Mouse (Mus musculus): ENCODE results near the gene Lrrk1. TPM values are rescaled to one million over a fixed set of nuclear protein-coding genes. Genes with fewer than 3 reads are reported as not detected.

Lrrk1 gene
- polyA plus RNA-seq, 1 experiment from 2014 or later: 16.7 TPM

- H3K27me3 ChIP-seq (ENCODE audit: insufficient read depth, low read length): no peaks in the 10 kb centered on the region
- 85% methylated on average over 10 of the region's 10 CpGs for WGBS
- H3K27ac ChIP-seq (ENCODE audit: low read length): no peak overlapping the region
- no peak for ATAC-seq (ENCODE audit: low FRiP score, low TSS enrichment)
- no peaks in the 10 kb centered on the region for H3K9me3 ChIP-seq (ENCODE audit: low read length)
- no peak overlapping the region for H3K4me2 ChIP-seq (replicated peaks; ENCODE audit: low read depth, low read length)
- no peak overlapping the region for H3K4me3 ChIP-seq (ENCODE audit: low read length)
- no peaks in the 10 kb centered on the region for H3K36me3 ChIP-seq (ENCODE audit: insufficient read depth, low read length)
- no peak overlapping the region for H3K9ac ChIP-seq (replicated peaks; ENCODE audit: low read length)
- peaks cover 10% of the 10 kb centered on the region for H3K4me1 ChIP-seq (ENCODE audit: insufficient read depth, low read length)
Observed at GRCm38 (mm10) chr7:66180711-66181365, 207.3 kb downstream of the Lrrk1 start.

GRCm38 (mm10) chr7:66180260-66180659 lies 207.9 kb downstream of the Lrrk1 start:
- H3K9ac ChIP-seq (replicated peaks; ENCODE audit: low read length): no peak overlapping the region
- no peaks in the 10 kb centered on the region for H3K9me3 ChIP-seq (ENCODE audit: low read length)
- peaks cover 10% of the 10 kb centered on the region for H3K4me1 ChIP-seq (ENCODE audit: insufficient read depth, low read length)
- WGBS: 70% methylated on average over 3 of the region's 3 CpGs
- no peak for ATAC-seq (ENCODE audit: low FRiP score, low TSS enrichment)
- no peak overlapping the region for H3K4me2 ChIP-seq (replicated peaks; ENCODE audit: low read depth, low read length)
- no peak overlapping the region for H3K4me3 ChIP-seq (ENCODE audit: low read length)
- no peaks in the 10 kb centered on the region for H3K27me3 ChIP-seq (ENCODE audit: insufficient read depth, low read length)
- H3K27ac ChIP-seq (ENCODE audit: low read length): no peak overlapping the region
- no peaks in the 10 kb centered on the region for H3K36me3 ChIP-seq (ENCODE audit: insufficient read depth, low read length)

- Histone ChIP-seq H3K9ac (replicated peaks; ENCODE audit: low read length) (no peak overlapping the region), H3K27ac (ENCODE audit: low read length) (no peak overlapping the region), H3K36me3 (ENCODE audit: insufficient read depth, low read length) (peaks cover under 1% of the 10 kb centered on the region; the same call in 1 of the 2 replicates), H3K4me2 (replicated peaks; ENCODE audit: low read depth, low read length) (no peak overlapping the region), H3K4me3 (ENCODE audit: low read length) (no peak overlapping the region), H3K9me3 (ENCODE audit: low read length) (no peaks in the 10 kb centered on the region), H3K27me3 (ENCODE audit: insufficient read depth, low read length) (no peaks in the 10 kb centered on the region), H3K4me1 (ENCODE audit: insufficient read depth, low read length) (peaks cover 10% of the 10 kb centered on the region)
- no peak for ATAC-seq (ENCODE audit: low FRiP score, low TSS enrichment)
- WGBS: 79% methylated on average over 7 of the region's 7 CpGs
Observed at GRCm38 (mm10) chr7:66179711-66180110, 208.4 kb downstream of the Lrrk1 start.

GRCm38 (mm10) chr7:66179120-66179581 lies 209.0 kb downstream of the Lrrk1 start:
- H3K27ac ChIP-seq (ENCODE audit: low read length): no peak overlapping the region
- no peak overlapping the region for H3K4me3 ChIP-seq (ENCODE audit: low read length)
- H3K9ac ChIP-seq (replicated peaks; ENCODE audit: low read length): no peak overlapping the region
- H3K36me3 ChIP-seq (ENCODE audit: insufficient read depth, low read length): peaks cover 6% of the 10 kb centered on the region
- H3K4me2 ChIP-seq (replicated peaks; ENCODE audit: low read depth, low read length): no peak overlapping the region
- no peaks in the 10 kb centered on the region for H3K27me3 ChIP-seq (ENCODE audit: insufficient read depth, low read length)
- WGBS: 30% methylated on average over 10 of the region's 10 CpGs
- H3K9me3 ChIP-seq (ENCODE audit: low read length): no peaks in the 10 kb centered on the region
- ATAC-seq (ENCODE audit: low FRiP score, low TSS enrichment): peak; percentile 78
- H3K4me1 ChIP-seq (ENCODE audit: insufficient read depth, low read length): peaks cover 10% of the 10 kb centered on the region

- peaks cover 11% of the 10 kb centered on the region for H3K36me3 ChIP-seq (ENCODE audit: insufficient read depth, low read length)
- H3K4me3 ChIP-seq (ENCODE audit: low read length): no peak overlapping the region
- no peak for ATAC-seq (ENCODE audit: low FRiP score, low TSS enrichment)
- H3K27me3 ChIP-seq (ENCODE audit: insufficient read depth, low read length): no peaks in the 10 kb centered on the region
- no peak overlapping the region for H3K4me2 ChIP-seq (replicated peaks; ENCODE audit: low read depth, low read length)
- no peaks in the 10 kb centered on the region for H3K9me3 ChIP-seq (ENCODE audit: low read length)
- WGBS: 94% methylated on average over 6 of the region's 6 CpGs
- H3K27ac ChIP-seq (ENCODE audit: low read length): no peak overlapping the region
- H3K4me1 ChIP-seq (ENCODE audit: insufficient read depth, low read length): peaks cover 10% of the 10 kb centered on the region
- no peak overlapping the region for H3K9ac ChIP-seq (replicated peaks; ENCODE audit: low read length)
Observed at GRCm38 (mm10) chr7:66178101-66178500, 210.0 kb downstream of the Lrrk1 start.

- H3K27ac ChIP-seq (ENCODE audit: low read length): no peak overlapping the region
- H3K4me1 ChIP-seq (ENCODE audit: insufficient read depth, low read length): peaks cover 10% of the 10 kb centered on the region
- ATAC-seq (ENCODE audit: low FRiP score, low TSS enrichment): no peak
- no peaks in the 10 kb centered on the region for H3K9me3 ChIP-seq (ENCODE audit: low read length)
- H3K36me3 ChIP-seq (ENCODE audit: insufficient read depth, low read length): peaks cover 21% of the 10 kb centered on the region
- H3K27me3 ChIP-seq (ENCODE audit: insufficient read depth, low read length): no peaks in the 10 kb centered on the region
- 77% methylated on average over 4 of the region's 4 CpGs for WGBS
- H3K4me3 ChIP-seq (ENCODE audit: low read length): no peak overlapping the region
- H3K4me2 ChIP-seq (replicated peaks; ENCODE audit: low read depth, low read length): no peak overlapping the region
- H3K9ac ChIP-seq (replicated peaks; ENCODE audit: low read length): no peak overlapping the region
Observed at GRCm38 (mm10) chr7:66176929-66177328, 211.2 kb downstream of the Lrrk1 start.

Small RNA genes within 50 kb of the gene (microRNA-seq; reads per million reads assigned to microRNA genes)
- not detected for gene Mir7057

Other genes with a start within 250 kb of the Lrrk1 start
- gene Gm10974, start 22.4 kb downstream of the Lrrk1 start, polyA plus RNA-seq (2015; fragmentation: Nextera tagmentation; extraction: Ambion mirVana): not detected in 2 replicates
- 43.4 and 48.6 TPM in 2 replicates for gene Aldh1a3, start 39.2 kb upstream of the Lrrk1 start, polyA plus RNA-seq (2015; fragmentation: Nextera tagmentation; extraction: Ambion mirVana)